ENCODE assay signal across 11 mouse cellular contexts in the genomic region with DNA sequence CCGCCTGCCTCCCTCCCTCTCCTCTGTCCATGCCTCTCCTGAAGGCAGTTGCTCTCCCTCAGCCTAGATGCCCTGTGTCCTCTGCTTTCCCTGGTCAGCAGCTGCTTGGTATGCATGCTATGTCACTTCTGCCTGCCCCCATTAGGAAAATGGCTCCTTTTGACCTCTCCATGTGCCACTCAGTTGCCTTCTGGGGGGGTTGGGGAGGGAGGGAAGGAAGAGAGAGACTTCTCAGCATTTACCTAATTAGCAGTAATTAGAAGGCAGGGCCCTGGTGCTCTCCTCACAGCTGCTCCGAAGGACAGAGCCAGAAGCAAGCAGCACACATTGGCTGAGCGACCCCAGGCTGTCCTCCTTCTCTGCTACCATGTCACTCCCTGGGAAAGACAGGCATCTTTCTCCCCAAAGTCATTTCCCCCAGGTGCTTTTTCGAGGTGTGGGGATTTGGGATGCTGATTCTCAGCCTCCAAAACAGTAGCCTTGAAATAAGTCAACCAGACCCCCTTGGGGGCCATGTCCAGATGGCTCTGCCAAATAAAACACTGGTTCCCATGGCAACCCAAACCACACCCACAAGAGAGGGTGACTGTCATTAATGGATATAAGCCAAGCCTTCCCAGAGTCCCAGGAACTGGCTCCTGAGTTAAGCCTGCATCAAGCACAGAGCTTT.
DNase-seq lines count a peak whose midpoint lies in the region; ATAC-seq and TF ChIP-seq lines count a peak whose summit lies in the region.
"Had no signal": no experiment of that assay in that cellular context is flagged by ENCODE, and none has a peak within 500 bp of the region (broad histone marks: within the 10 kb centered on the region; RNA-seq: fewer than 3 reads in every experiment).

No protein-coding gene starts in this region.

- TF ChIP-seq POLR2A in testis, adult 2 months (IDR thresholded peaks at IDR 0.05; ENCODE audit: control insufficient read depth, low read depth, low read length) = no peak

- WGBS in hindbrain, postnatal 0 days = 31% methylated on average over 4 of the region's 4 CpGs

- no peak overlapping the region for H3K4me2 ChIP-seq in hindbrain, postnatal 0 days (ENCODE audit: low read depth, low read length)
- H3K4me2 ChIP-seq: intestine, embryonic 15.5 days; lung, embryonic 15.5 days had no signal

- no peak for TF ChIP-seq CTCF in testis, adult 2 months (IDR thresholded peaks at IDR 0.05; ENCODE audit: control insufficient read depth, insufficient read depth, insufficient replicate concordance, low read depth, low read length)
- TF ChIP-seq CTCF in hindbrain, postnatal 0 days (IDR thresholded peaks at IDR 0.05; ENCODE audit: low read depth) = no peak

- no peaks in the 10 kb centered on the region for H3K27me3 ChIP-seq in testis, adult 2 months (ENCODE audit: control insufficient read depth, insufficient read depth, low read length)
- H3K27me3 ChIP-seq in hindbrain, postnatal 0 days (ENCODE audit: insufficient read depth, low read length) = no peaks in the 10 kb centered on the region
- H3K27me3 ChIP-seq: intestine, embryonic 15.5 days had no signal

- DNase-seq in embryo, embryonic 10 days (ENCODE audit: low spot score) = peak; percentile 64
- DNase-seq in embryo, embryonic 9.5 days (ENCODE audit: extremely low spot score) = no peak
- no peak for DNase-seq in testis, postnatal 14 days (ENCODE audit: low spot score)
- peak; percentile 48 for DNase-seq in hindbrain, postnatal 0 days (ENCODE audit: low spot score)
- DNase-seq in c-Kit-positive CD71-positive TER-119-positive erythroid progenitor cells, embryonic 14.5 days (ENCODE audit: low spot score) = no peak
- no peak for DNase-seq in thymus, postnatal 14 days
- DNase-seq: heart, adult 11 months had no signal

- no peaks in the 10 kb centered on the region for H3K36me3 ChIP-seq in testis, adult 2 months (ENCODE audit: control insufficient read depth, insufficient read depth, low read length)
- H3K36me3 ChIP-seq in hindbrain, postnatal 0 days (ENCODE audit: insufficient read depth, low read length) = no peaks in the 10 kb centered on the region
- H3K36me3 ChIP-seq: intestine, embryonic 15.5 days; lung, embryonic 15.5 days had no signal

- H3K9me3 ChIP-seq in hindbrain, postnatal 0 days (ENCODE audit: low read length) = no peaks in the 10 kb centered on the region
- H3K9me3 ChIP-seq: intestine, embryonic 15.5 days; lung, embryonic 15.5 days had no signal

- no peak overlapping the region for H3K27ac ChIP-seq in testis, adult 2 months (ENCODE audit: control insufficient read depth, insufficient read depth, low read depth, low read length)
- H3K27ac ChIP-seq in hindbrain, postnatal 0 days = no peak overlapping the region
- H3K27ac ChIP-seq: intestine, embryonic 15.5 days; lung, embryonic 15.5 days had no signal

- no peaks in the 10 kb centered on the region for H3K4me1 ChIP-seq in testis, adult 2 months (ENCODE audit: control insufficient read depth, insufficient read depth, low read length)
- H3K4me1 ChIP-seq in hindbrain, postnatal 0 days (ENCODE audit: insufficient read depth, low read length) = peaks cover 32% of the 10 kb centered on the region
- H3K4me1 ChIP-seq: intestine, embryonic 15.5 days had no signal

- H3K4me3 ChIP-seq in testis, adult 2 months (ENCODE audit: control insufficient read depth, low read depth, low read length) = peak overlapping the region; percentile 33
- H3K4me3 ChIP-seq in hindbrain, postnatal 0 days (ENCODE audit: low read length) = no peak overlapping the region
- H3K4me3 ChIP-seq: intestine, embryonic 15.5 days; lung, embryonic 15.5 days had no signal

- no peak overlapping the region for H3K9ac ChIP-seq in hindbrain, postnatal 0 days (replicated peaks; ENCODE audit: low read length)
- H3K9ac ChIP-seq: intestine, embryonic 15.5 days; lung, embryonic 15.5 days had no signal

- peak; percentile 76 for ATAC-seq in hindbrain, postnatal 0 days
- ATAC-seq in megakaryocyte progenitor cell, adult 5-6 weeks (replicated peaks; ENCODE audit: poor library complexity) = no peak
- ATAC-seq: intestine, embryonic 15.5 days had no signal

Comparison
In these comparisons a context has a peak if more than half of its experiments do, and no peak if none do; other contexts are left out.
1. DNase-seq: peak in embryo, embryonic 10 days (single experiment) and hindbrain, postnatal 0 days (single experiment); none in embryo, embryonic 9.5 days (single experiment), testis, postnatal 14 days (single experiment), c-Kit-positive CD71-positive TER-119-positive erythroid progenitor cells, embryonic 14.5 days (single experiment) and thymus, postnatal 14 days (single experiment).